Mouse (Mus musculus) bone marrow macrophage, adult 2 months (primary cell): ENCODE measurements around the gene Smad3. TPM values are rescaled to one million over a fixed set of nuclear protein-coding genes. Genes with fewer than 3 reads are reported as not detected.

ENCODE experiments used
- H3K27ac ChIP-seq: 2 replicates; pipeline ENCODE4 v1.5.1; 2012; ENCODE audit warnings: low read depth, low read length; ENCODE audit not compliant: insufficient read depth
- H3K4me1 ChIP-seq: 2 replicates; pipeline ENCODE4 v1.6.1; 2012; ENCODE audit warnings: low read length; ENCODE audit not compliant: control insufficient read depth, insufficient read depth
- H3K4me3 ChIP-seq: 2 replicates; pipeline ENCODE4 v1.5.1; 2012; ENCODE audit warnings: mild to moderate bottlenecking, low read length, moderate library complexity; ENCODE audit not compliant: insufficient read depth
- CTCF ChIP-seq: IDR thresholded peaks from 2 replicates; pipeline ENCODE4 v1.5.1; 2012; ENCODE audit warnings: low read depth, mild to moderate bottlenecking, low read length, moderate library complexity
- POLR2A ChIP-seq: IDR thresholded peaks from 2 replicates; pipeline ENCODE4 v1.6.1; 2012; ENCODE audit warnings: mild to moderate bottlenecking, low read depth, low read length, borderline replicate concordance
- polyA plus RNA-seq: library from polyadenylated mRNA; stranded (reverse); fragments of >200 nt; gene quantifications from 2 replicates; pipeline ENCODE4 v1.2.4, GENCODE M21; 2012; ENCODE audit not compliant: missing spikeins, insufficient read depth, insufficient read length

Gene Smad3
- polyA plus RNA-seq, 1 experiment = 6.5 TPM

DNA sequence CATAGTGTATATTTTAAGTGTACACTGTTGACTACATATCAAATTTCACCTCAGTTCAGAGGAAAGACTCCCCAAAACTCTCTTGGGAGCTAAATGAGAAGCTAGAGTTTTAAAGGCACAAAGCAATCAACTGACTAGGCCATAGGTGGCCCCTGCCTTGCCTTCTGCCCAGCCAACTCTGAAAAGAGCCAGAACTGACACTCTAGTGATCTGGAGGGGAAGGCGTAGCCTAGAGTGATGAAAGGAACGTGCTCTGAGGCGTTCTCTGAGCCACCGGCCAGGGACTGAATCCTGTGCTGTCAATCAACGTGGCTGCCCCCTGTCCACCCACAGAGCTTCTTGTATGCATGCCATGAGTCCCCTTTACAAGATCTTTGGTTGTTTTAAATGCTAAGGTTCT lies 72.4 kb downstream of the Smad3 start:
- Histone ChIP-seq H3K27ac (no peak overlapping the region), H3K4me3 (no peak overlapping the region), H3K4me1 (peaks cover 16% of the 10 kb centered on the region)
- no peak for TF ChIP-seq CTCF
- no peak for TF ChIP-seq POLR2A

DNA sequence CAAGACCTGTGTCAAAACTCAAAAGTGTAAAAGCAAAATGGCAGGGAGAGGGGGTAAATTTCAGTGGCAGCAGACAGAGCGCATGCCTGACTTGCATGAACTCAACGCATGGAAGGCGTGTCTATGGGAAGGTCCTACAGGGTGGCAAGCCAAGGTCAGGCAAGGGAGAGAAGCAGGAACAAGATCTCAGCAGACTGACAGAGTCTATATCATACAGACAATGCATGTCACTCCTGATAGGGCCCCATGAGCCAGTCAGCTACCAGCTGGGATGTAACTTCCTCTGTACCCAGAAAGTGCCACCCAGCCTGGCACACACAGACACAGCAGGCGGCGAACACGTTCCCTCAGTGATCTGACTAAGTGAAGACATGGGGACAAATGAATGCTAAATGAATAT lies 73.5 kb downstream of the Smad3 start:
- no peak overlapping the region for H3K27ac ChIP-seq
- TF ChIP-seq CTCF (no peak), POLR2A (no peak)
- peaks cover 17% of the 10 kb centered on the region for H3K4me1 ChIP-seq

DNA sequence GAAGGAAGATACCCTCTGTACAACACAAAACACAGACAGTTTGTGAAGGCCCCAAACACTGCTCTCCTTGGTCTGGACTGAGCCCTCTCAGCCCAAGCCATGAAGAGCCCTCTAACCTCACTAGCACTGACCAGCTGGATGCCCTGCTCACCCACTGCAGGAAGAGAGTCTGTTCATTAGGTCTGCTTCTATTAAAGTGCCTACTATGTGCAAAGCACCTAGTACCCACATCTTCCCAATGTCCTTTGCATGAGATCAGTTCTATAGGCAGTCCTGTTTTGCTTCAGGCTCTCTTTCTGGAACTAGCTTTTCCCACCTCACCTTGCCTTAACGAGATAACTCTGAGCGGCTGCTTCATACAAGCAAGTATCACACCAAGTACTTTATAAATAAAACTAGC lies 74.9 kb downstream of the Smad3 start:
- no peak overlapping the region for H3K27ac ChIP-seq
- TF ChIP-seq CTCF = no peak
- no peak for TF ChIP-seq POLR2A
- H3K4me1 ChIP-seq = peaks cover 27% of the 10 kb centered on the region
- H3K4me3 ChIP-seq = no peak overlapping the region

More for the DNA sequence above, 73.5 kb downstream of the Smad3 start:
- no peak overlapping the region for H3K4me3 ChIP-seq

DNA sequence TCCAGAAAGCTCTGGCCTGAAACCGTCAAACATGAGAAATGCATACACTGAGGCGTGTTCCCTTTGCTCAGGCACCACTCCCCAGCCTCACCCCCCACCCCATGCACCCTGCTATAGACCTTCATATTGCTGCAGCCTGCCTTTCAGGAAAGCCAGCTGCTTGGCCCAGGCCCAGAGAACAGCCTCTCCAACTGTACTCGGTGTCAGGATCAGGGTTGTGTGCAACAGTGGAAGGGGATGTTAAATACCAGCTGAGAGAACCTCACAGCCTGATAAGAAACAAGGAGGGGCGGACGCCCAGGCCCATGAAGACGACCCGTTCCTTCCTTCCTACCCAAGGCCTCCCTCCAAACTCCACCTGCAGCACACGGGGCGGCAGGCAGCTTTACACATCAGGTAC lies 75.5 kb downstream of the Smad3 start:
- H3K4me3 ChIP-seq = no peak overlapping the region
- TF ChIP-seq POLR2A (no peak), CTCF (no peak)
- peaks cover 33% of the 10 kb centered on the region for H3K4me1 ChIP-seq
- no peak overlapping the region for H3K27ac ChIP-seq

DNA sequence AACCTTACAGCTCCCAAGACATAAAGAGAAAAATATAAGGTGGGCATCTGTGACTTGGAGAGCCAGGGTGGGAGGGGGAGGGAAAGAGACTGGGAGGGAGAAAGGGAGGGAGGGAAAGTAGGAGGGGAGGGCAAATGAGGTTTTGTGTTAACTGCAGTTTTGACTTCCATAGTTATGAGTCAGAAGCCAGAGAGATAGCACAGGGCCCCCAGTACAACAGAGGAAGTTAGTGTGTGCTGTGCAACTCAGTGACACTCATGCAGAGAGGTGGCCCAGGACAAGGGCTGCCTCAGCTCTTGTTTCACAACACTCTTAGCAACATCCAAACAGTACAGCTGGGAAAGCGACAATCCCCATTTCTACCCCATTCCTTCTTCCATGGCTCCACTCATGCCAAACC lies 79.7 kb downstream of the Smad3 start:
- Histone ChIP-seq H3K27ac (peak overlapping the region; percentile 42), H3K4me3 (no peak overlapping the region), H3K4me1 (peaks cover 37% of the 10 kb centered on the region)
- no peak for TF ChIP-seq CTCF
- TF ChIP-seq POLR2A = no peak

DNA sequence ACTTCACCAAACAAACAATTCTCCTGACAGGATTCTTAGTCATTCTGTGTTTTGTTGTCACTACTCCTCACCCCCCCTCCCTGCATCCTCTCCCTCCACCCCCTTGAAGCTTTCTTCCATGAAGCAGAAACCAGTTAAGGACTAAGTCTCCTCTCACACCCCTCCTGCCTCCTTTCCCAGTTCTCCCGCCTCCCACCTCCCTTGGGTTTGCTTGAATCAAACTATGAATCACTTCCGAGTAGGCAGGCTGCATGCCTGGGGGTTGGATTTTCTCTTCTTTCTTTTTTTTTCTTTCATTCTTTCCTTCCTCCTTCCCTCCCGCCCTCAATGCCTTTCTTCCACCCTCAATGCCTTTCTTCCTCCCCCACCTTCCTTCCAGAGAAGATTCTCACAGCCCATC lies 80.2 kb downstream of the Smad3 start:
- peak overlapping the region; percentile 42 for H3K27ac ChIP-seq

DNA sequence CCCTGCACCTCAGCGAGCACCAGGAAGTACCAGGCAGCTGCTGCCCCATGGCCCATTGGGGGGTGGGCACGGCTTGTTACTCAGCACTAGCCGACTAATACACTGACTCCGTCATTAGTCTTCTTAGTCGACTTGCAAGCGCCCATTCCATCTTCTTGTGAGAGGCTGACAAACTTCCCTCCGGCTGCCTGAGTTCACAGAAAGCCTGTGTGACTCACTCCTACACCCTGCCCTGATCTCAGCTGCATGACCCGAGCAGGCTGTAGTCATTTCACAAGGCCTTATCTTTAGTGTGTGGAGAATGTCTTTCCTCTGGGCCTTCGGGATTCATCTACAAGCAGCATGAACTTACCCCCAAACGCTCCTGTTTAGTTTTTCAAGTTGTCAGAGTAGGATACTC lies 83.2 kb downstream of the Smad3 start:
- peaks cover 34% of the 10 kb centered on the region for H3K4me1 ChIP-seq
- no peak overlapping the region for H3K4me3 ChIP-seq
- TF ChIP-seq CTCF (no peak), POLR2A (no peak)
- no peak overlapping the region for H3K27ac ChIP-seq

More for the DNA sequence above, 80.2 kb downstream of the Smad3 start:
- no peak for TF ChIP-seq POLR2A
- TF ChIP-seq CTCF = no peak
- Histone ChIP-seq H3K4me1 (peaks cover 41% of the 10 kb centered on the region), H3K4me3 (no peak overlapping the region)

DNA sequence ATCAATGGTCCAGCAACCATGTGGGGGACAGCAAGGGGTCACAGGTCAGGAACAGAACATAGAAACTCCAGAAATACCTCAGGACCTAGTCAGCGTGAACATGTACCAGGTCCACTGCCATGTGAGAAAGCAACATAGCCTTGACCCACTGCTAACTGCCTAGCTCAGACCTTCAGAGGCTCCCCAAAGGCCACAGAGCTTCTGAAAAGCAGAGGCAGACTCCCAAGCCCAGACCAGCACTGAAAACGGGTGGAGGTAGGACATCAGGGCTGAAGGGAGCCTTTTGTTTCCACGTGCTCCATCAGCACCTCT lies 84.3 kb downstream of the Smad3 start:
- TF ChIP-seq POLR2A = no peak
- TF ChIP-seq CTCF = no peak
- Histone ChIP-seq H3K4me1 (peaks cover 24% of the 10 kb centered on the region), H3K4me3 (no peak overlapping the region), H3K27ac (no peak overlapping the region)

DNA sequence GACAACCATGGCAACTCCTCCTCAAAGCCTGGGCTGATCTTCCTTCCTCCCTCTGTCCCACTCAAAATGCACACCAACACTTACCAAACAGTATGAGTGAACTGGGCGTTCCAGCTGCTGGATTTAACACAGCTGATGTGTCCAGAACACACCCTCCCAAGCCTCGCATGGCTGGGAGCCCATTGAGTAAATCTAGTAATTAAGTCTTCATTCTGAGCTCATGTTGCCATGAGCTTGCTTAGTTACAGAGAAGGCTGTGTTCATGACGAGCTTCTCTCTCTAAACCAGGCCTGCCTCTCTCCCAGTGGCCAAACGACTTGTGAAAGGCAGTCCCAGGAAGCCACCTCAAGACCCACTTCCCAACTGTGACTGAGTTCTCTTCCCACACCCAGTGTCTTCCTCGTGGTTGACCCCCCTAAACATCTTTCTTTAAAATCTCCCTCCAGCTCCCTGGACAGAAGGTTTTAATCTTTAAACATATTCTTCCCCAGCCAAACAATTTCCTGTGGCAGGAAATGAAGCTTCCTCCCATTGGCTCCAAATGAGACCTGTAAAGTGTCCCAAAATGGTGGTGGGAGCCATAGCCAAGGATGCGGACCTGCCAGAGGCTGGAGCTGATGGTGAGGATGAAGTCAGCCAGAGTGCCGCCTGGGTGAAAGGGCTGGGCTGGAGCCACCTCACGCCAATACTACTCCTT lies 84.8 kb downstream of the Smad3 start:
- no peak for TF ChIP-seq CTCF
- no peak for TF ChIP-seq POLR2A
- H3K27ac ChIP-seq = no peak overlapping the region
- H3K4me3 ChIP-seq = no peak overlapping the region
- peaks cover 21% of the 10 kb centered on the region for H3K4me1 ChIP-seq

DNA sequence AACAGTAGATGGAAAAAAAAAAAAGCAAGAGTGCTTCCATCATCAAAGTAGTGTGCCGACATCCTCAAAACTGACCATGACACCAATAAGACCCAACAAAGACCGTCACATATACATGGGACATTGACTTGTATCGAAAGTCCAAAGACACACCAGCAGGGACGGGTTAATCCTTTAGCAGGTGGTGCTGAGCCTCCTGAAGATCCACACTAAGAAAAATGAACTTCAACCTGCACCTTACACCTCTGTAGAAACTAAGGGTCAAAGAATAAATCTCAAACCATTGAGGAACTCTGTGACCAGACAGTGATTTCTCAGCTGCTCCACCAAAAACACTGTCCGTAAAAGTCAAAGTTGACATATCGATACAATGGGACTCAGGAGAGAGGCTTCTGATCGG lies 88.0 kb downstream of the Smad3 start:
- TF ChIP-seq CTCF (no peak), POLR2A (no peak)
- Histone ChIP-seq H3K4me3 (no peak overlapping the region), H3K4me1 (peaks cover 11% of the 10 kb centered on the region), H3K27ac (no peak overlapping the region)
